Mouse (Mus musculus): Measurements from ENCODE around the gene Zfp612. TPM values are rescaled to one million over a fixed set of nuclear protein-coding genes. Genes with fewer than 3 reads are reported as not detected.

Gene Zfp612
- polyA plus RNA-seq, 1 experiment: 1.00 TPM

DNA sequence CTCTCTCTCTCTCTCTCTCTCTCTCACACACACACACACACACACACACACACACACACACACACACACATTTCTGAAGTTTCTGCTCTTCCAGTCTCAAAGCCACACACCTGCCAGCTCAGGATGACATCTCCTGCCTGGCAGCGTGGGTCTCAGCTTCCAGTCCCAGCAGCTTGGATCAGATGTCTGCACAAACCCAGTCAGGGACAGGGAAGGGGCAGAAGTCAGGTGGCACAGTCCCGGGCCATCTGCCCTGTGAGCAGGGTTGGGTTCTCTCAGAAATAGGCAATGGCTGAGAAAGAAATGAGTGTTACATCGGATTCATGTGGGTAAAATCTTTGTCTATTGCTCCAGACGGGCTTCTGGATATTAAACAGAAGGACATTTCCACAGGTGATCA, 61.2 kb downstream of the Zfp612 start:
- Histone ChIP-seq H3K4me1 (ENCODE audit: control insufficient read depth, insufficient read depth, low read length) (no peaks in the 10 kb centered on the region), H3K4me3 (replicated peaks; ENCODE audit: control insufficient read depth, low read depth, low read length) (no peak overlapping the region), H3K27ac (ENCODE audit: control insufficient read depth, insufficient read depth, low read depth, low read length, poor library complexity) (no peak overlapping the region)
- WGBS: 65% methylated on average over 4 of the region's 4 CpGs
- TF ChIP-seq CTCF (IDR thresholded peaks at IDR 0.05; ENCODE audit: control insufficient read depth, insufficient read depth, low read length): no peak
- no peak for TF ChIP-seq POLR2A (IDR thresholded peaks at IDR 0.05; ENCODE audit: borderline replicate concordance, control insufficient read depth, low read depth, low read length)

Other genes starting within 250 kb of the Zfp612 start
- 9.0 and 10.8 TPM in 2 replicates for gene Phlpp2, start 211.2 kb upstream of the Zfp612 start, polyA plus RNA-seq (2011; ENCODE audit: insufficient read depth, insufficient read length, low replicate concordance, missing spikeins)
- gene Marveld3, start 117.5 kb upstream of the Zfp612 start, polyA plus RNA-seq (2011; ENCODE audit: insufficient read depth, insufficient read length, low replicate concordance, missing spikeins): 0.62 TPM in 1 of 2 replicates, not detected in the other
- gene Tat, start 89.3 kb upstream of the Zfp612 start, polyA plus RNA-seq (2011; ENCODE audit: insufficient read depth, insufficient read length, low replicate concordance, missing spikeins): 3.4 and 9.6 TPM in 2 replicates
- not detected in 2 replicates for gene Chst4, start 40.0 kb upstream of the Zfp612 start, polyA plus RNA-seq (2011; ENCODE audit: insufficient read depth, insufficient read length, low replicate concordance, missing spikeins)
- not detected in 2 replicates for gene Gm21964, start 21.5 kb downstream of the Zfp612 start, polyA plus RNA-seq (2011; ENCODE audit: insufficient read depth, insufficient read length, low replicate concordance, missing spikeins)
- gene Gm17720, start 23.0 kb downstream of the Zfp612 start, polyA plus RNA-seq (2011; ENCODE audit: insufficient read depth, insufficient read length, low replicate concordance, missing spikeins): not detected in 2 replicates
- gene Calb2, start 88.5 kb downstream of the Zfp612 start, polyA plus RNA-seq (2011; ENCODE audit: insufficient read depth, insufficient read length, low replicate concordance, missing spikeins): 4.2 TPM in 1 of 2 replicates, not detected in the other
- gene Cmtr2, start 135.9 kb downstream of the Zfp612 start, polyA plus RNA-seq (2011; ENCODE audit: insufficient read depth, insufficient read length, low replicate concordance, missing spikeins): 0.81 and 2.2 TPM in 2 replicates
- gene Hydin, start 187.2 kb downstream of the Zfp612 start, polyA plus RNA-seq (2011; ENCODE audit: insufficient read depth, insufficient read length, low replicate concordance, missing spikeins): not detected in 2 replicates